Mouse (Mus musculus) cerebellum, adult 11 months (tissue): ENCODE data around the gene Btrc.
A peak's percentile ranks its signal among the peaks of the same experiment; 100 is the strongest.
"Not testable (repeated sequence)": the region's sequence is repeated elsewhere in the genome, so short reads cannot be mapped to it uniquely, and the experiment has no call there.

Source experiments
- DNase-seq: peaks from one replicate; pipeline ENCODE4 v3.0.0; 2022

The Btrc gene

GRCm38 (mm10) chr19:45535214-45535735, 171.7 kb downstream of the Btrc start:
- no peak for DNase-seq

GRCm38 (mm10) chr19:45535929-45536328, 172.4 kb downstream of the Btrc start:
- DNase-seq = no peak

- peak; percentile 41 for DNase-seq
These were observed 174.0 kb downstream of the Btrc start for GRCm38 (mm10) chr19:45537505-45537904.

GRCm38 (mm10) chr19:45540657-45541408, 177.3 kb downstream of the Btrc start:
- no peak for DNase-seq

- no peak for DNase-seq
These were observed 178.0 kb downstream of the Btrc start for GRCm38 (mm10) chr19:45541409-45542041.

GRCm38 (mm10) chr19:45542061-45542460, 178.5 kb downstream of the Btrc start:
- no peak for DNase-seq

- no peak for DNase-seq
These were observed 180.8 kb downstream of the Btrc start for GRCm38 (mm10) chr19:45544152-45544924.

GRCm38 (mm10) chr19:45544925-45545321, 181.4 kb downstream of the Btrc start:
- DNase-seq = peak; percentile 79

GRCm38 (mm10) chr19:45548196-45548595, 184.7 kb downstream of the Btrc start:
- DNase-seq = not testable (repeated sequence)

- DNase-seq = no peak
These were observed 185.8 kb downstream of the Btrc start for GRCm38 (mm10) chr19:45549128-45549915.

GRCm38 (mm10) chr19:45549948-45550347, 186.4 kb downstream of the Btrc start:
- no peak for DNase-seq

GRCm38 (mm10) chr19:45552187-45552586, 188.7 kb downstream of the Btrc start:
- DNase-seq = no peak

- DNase-seq = no peak
These were observed 190.6 kb downstream of the Btrc start for GRCm38 (mm10) chr19:45554136-45554535.

GRCm38 (mm10) chr19:45560153-45560890, 196.8 kb downstream of the Btrc start, which contains the start of the genes Poll and Gm17018:
Gene Poll (minus strand): TSS chr19:45560531.
Gene Gm17018 (plus strand): TSS chr19:45560615.
- peak; percentile 73 for DNase-seq

GRCm38 (mm10) chr19:45565925-45566715, 202.6 kb downstream of the Btrc start:
- no peak for DNase-seq

- DNase-seq = no peak
These were observed 203.8 kb downstream of the Btrc start for GRCm38 (mm10) chr19:45567367-45567766.

- no peak for DNase-seq
These were observed 209.5 kb downstream of the Btrc start for GRCm38 (mm10) chr19:45573033-45573432.

- DNase-seq = peak; percentile 70
These were observed 210.3 kb downstream of the Btrc start for GRCm38 (mm10) chr19:45573861-45574267.

- no peak for DNase-seq
These were observed 210.9 kb downstream of the Btrc start for GRCm38 (mm10) chr19:45574339-45574898.

- no peak for DNase-seq
These were observed 211.6 kb downstream of the Btrc start for GRCm38 (mm10) chr19:45574941-45575631.
